Mouse (Mus musculus) small intestine, adult 2 months (tissue): Measurements from ENCODE around the gene Fat3.

ENCODE experiments used
- CTCF ChIP-seq: fragments of 200-500 bp; IDR thresholded peaks from 2 replicates; pipeline ENCODE4 v1.5.1; 2012; ENCODE audit warnings: low read depth, mild to moderate bottlenecking, control low read depth, inconsistent platforms, low read length, moderate library complexity, mixed read lengths; ENCODE audit not compliant: insufficient replicate concordance, insufficient read length; ENCODE audit errors: extremely low read depth
- POLR2A ChIP-seq: fragments of 200-500 bp; IDR thresholded peaks from 2 replicates; pipeline ENCODE4 v1.6.1; 2012; ENCODE audit warnings: low read depth, mild to moderate bottlenecking, control low read depth, inconsistent platforms, low read length, moderate library complexity

GRCm38 (mm10) chr9:16202296-16202695 lies 298.8 kb downstream of the Fat3 start:
- TF ChIP-seq CTCF (no peak), POLR2A (no peak)
